Mouse (Mus musculus) lung, postnatal 0 days (tissue): ENCODE data around the gene Kif5c. TPM values are rescaled to one million over a fixed set of nuclear protein-coding genes. Genes with fewer than 3 reads are reported as not detected.

Source experiments
- ATAC-seq: fragments of 200-750 bp; cut with Nextera tagmentation; 2 replicates; pipeline ENCODE4 v1.8.0; 2017; ENCODE audit warnings: moderate library complexity
- DNase-seq: peaks from one replicate; pipeline ENCODE4 v3.0.0-alpha.2; 2016; ENCODE audit warnings: low spot score
- H3K27ac ChIP-seq: fragments of 300-500 bp; sonication (generic); 2 replicates; pipeline ENCODE4 v1.5.1; 2014; ENCODE audit warnings: antibody characterized with exemption, mild to moderate bottlenecking, low read length, mixed read lengths
- H3K27me3 ChIP-seq: fragments of 300-500 bp; sonication (generic); replicated peaks from 2 replicates; pipeline ENCODE4 v1.6.1; 2014; ENCODE audit warnings: low read length, mixed read lengths; ENCODE audit not compliant: insufficient read depth
- H3K36me3 ChIP-seq: fragments of 300-500 bp; sonication (generic); 2 replicates; pipeline ENCODE4 v1.6.1; 2014; ENCODE audit warnings: low read length, mixed read lengths; ENCODE audit not compliant: insufficient read depth
- H3K4me1 ChIP-seq: fragments of 300-500 bp; sonication (generic); 2 replicates; pipeline ENCODE4 v1.6.1; 2014; ENCODE audit warnings: antibody characterized with exemption, low read depth, low read length, mixed read lengths; ENCODE audit not compliant: insufficient read depth
- H3K4me2 ChIP-seq: fragments of 300-500 bp; sonication (generic); replicated peaks from 2 replicates; pipeline ENCODE4 v1.6.1; 2014; ENCODE audit warnings: low read depth, mild to moderate bottlenecking, low read length, moderate library complexity, mixed read lengths
- H3K4me3 ChIP-seq: fragments of 300-500 bp; sonication (generic); 2 replicates; pipeline ENCODE4 v1.5.1; 2014; ENCODE audit warnings: low read depth, low read length
- H3K9ac ChIP-seq: fragments of 300-500 bp; sonication (generic); replicated peaks from 2 replicates; pipeline ENCODE4 v1.6.1; 2014; ENCODE audit warnings: low read depth, mild to moderate bottlenecking
- H3K9me3 ChIP-seq: fragments of 300-500 bp; sonication (generic); 2 replicates; pipeline ENCODE4 v1.6.1; 2016; ENCODE audit warnings: low read length, mixed read lengths
- CTCF ChIP-seq: IDR thresholded peaks from 2 replicates; pipeline ENCODE4 v1.5.1; 2016; ENCODE audit warnings: antibody characterized with exemption, mild to moderate bottlenecking
- EP300 ChIP-seq: IDR thresholded peaks from 2 replicates; pipeline ENCODE4 v1.6.1; 2016; ENCODE audit warnings: antibody characterized with exemption, mild to moderate bottlenecking, control low read depth
- WGBS: fragments of 180-500 bp; shearing (Covaris S2); extraction: QIAGEN DNeasy Blood & Tissue Kit; methylation state at CpG from one replicate; pipeline ENCODE4 v1.1.7; 2014; 5-methylcytosine and 5-hydroxymethylcytosine counted together
- polyA plus RNA-seq: library from polyadenylated mRNA; unstranded; fragments of >200 nt; fragmentation: Nextera tagmentation; extraction: Ambion mirVana; gene quantifications from 2 replicates; pipeline ENCODE4 v1.2.1, GENCODE M21; 2015

Kif5c gene
- polyA plus RNA-seq, 1 experiment from 2014 or later = 0.17 TPM

DNA sequence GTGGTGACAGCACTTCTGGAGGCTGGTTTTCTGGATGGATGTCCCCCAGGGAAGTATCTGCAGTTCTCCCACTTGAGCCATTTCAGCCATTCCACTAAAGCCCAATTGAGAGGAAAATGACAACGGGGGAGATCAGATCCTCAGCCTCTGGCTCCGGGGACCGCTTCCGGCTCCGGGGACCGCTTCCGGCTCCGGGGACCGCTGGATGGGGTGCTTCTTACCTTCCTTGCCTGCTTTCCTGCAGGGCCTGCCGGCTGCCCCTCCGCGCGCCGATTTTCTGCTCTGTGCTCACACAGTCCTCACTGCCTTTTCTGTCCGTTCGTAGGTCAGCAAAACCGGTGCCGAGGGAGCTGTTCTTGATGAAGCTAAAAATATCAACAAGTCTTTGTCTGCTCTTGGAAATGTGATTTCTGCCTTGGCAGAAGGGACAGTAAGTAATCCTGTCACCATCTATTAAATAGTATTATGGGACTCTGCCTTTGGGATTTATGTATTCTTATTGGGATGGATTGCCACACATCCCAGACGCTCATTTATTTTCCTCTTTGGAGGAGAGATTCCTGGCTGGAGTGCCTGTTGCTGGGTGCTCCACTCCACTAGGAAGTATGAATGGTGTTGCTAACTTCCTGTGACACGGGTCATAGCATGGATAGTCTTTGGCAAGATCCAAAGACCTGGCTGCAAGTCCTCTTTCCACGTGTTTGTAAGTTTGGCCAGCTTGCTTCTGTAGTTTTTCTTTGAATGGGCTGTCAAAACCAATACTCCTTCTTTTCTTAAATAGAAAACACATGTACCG, 81.3 kb downstream of the Kif5c start:
- Histone ChIP-seq H3K27me3 (no peaks in the 10 kb centered on the region), H3K4me3 (no peak overlapping the region), H3K9me3 (no peaks in the 10 kb centered on the region), H3K36me3 (no peaks in the 10 kb centered on the region), H3K27ac (no peak overlapping the region), H3K9ac (no peak overlapping the region), H3K4me1 (no peaks in the 10 kb centered on the region), H3K4me2 (no peak overlapping the region)
- WGBS = 77% methylated on average over 22 of the region's 22 CpGs
- ATAC-seq = no peak
- DNase-seq = peak; percentile 59
- TF ChIP-seq CTCF = no peak
- TF ChIP-seq EP300 = no peak

GRCm38 (mm10) chr2:49710223-49710622, 91.1 kb downstream of the Kif5c start:
- H3K4me1 ChIP-seq = no peaks in the 10 kb centered on the region
- DNase-seq (no peak), ATAC-seq (peak; percentile 32; the same call in 1 of the 2 replicates)
- H3K36me3 ChIP-seq = no peaks in the 10 kb centered on the region
- H3K9ac ChIP-seq = no peak overlapping the region
- H3K4me2 ChIP-seq = no peak overlapping the region
- H3K9me3 ChIP-seq = no peaks in the 10 kb centered on the region
- 86% methylated on average over 3 of the region's 3 CpGs for WGBS
- no peak overlapping the region for H3K27ac ChIP-seq
- H3K4me3 ChIP-seq = no peak overlapping the region
- H3K27me3 ChIP-seq = no peaks in the 10 kb centered on the region
- TF ChIP-seq EP300 (no peak), CTCF (peak; percentile 57)

DNA sequence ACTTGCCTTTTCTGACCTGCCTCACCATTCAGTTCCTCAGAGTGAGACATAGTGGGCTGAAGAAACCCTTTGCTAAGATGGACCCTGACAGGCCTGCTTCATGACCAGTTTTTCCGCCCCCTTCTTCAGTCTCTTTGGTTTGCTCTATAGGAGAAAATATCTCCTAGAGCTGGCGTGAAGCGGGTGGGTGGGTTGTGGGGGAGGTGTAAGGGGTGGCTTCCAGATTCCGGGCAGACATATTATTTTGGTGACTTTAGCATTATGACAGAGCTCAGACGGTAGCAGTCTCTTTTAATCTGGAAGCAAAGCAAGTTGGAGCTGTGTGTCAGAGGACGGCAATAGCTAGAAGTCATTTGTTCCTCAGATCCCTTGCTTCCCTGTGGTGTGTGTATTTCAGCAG, 92.6 kb downstream of the Kif5c start:
- H3K27ac ChIP-seq = no peak overlapping the region
- no peak overlapping the region for H3K9ac ChIP-seq
- no peak overlapping the region for H3K4me2 ChIP-seq
- no peak for TF ChIP-seq EP300
- no peak for TF ChIP-seq CTCF
- H3K4me3 ChIP-seq = no peak overlapping the region
- H3K9me3 ChIP-seq = no peaks in the 10 kb centered on the region
- H3K4me1 ChIP-seq = no peaks in the 10 kb centered on the region
- no peak for DNase-seq
- no peak for ATAC-seq
- H3K27me3 ChIP-seq = no peaks in the 10 kb centered on the region
- H3K36me3 ChIP-seq = no peaks in the 10 kb centered on the region
- WGBS = 83% methylated on average over 6 of the region's 6 CpGs

GRCm38 (mm10) chr2:49712336-49712887, 93.3 kb downstream of the Kif5c start:
- H3K9ac ChIP-seq = no peak overlapping the region
- no peaks in the 10 kb centered on the region for H3K9me3 ChIP-seq
- ATAC-seq (no peak), DNase-seq (no peak)
- whole genome bisulfite sequencing = 61% methylated on average over 7 of the region's 7 CpGs
- TF ChIP-seq CTCF = peak; percentile 21; the same call in 1 of the 2 replicates
- TF ChIP-seq EP300 = no peak
- no peaks in the 10 kb centered on the region for H3K36me3 ChIP-seq
- H3K4me2 ChIP-seq = no peak overlapping the region
- H3K27ac ChIP-seq = no peak overlapping the region
- H3K27me3 ChIP-seq = no peaks in the 10 kb centered on the region
- no peaks in the 10 kb centered on the region for H3K4me1 ChIP-seq
- no peak overlapping the region for H3K4me3 ChIP-seq

GRCm38 (mm10) chr2:49716490-49716889, 97.4 kb downstream of the Kif5c start:
- H3K4me2 ChIP-seq = no peak overlapping the region
- no peak overlapping the region for H3K9ac ChIP-seq
- no peak for TF ChIP-seq CTCF
- TF ChIP-seq EP300 = no peak
- no peak for ATAC-seq
- no peaks in the 10 kb centered on the region for H3K36me3 ChIP-seq
- no peak overlapping the region for H3K4me3 ChIP-seq
- no peak overlapping the region for H3K27ac ChIP-seq
- H3K4me1 ChIP-seq = no peaks in the 10 kb centered on the region
- H3K9me3 ChIP-seq = no peaks in the 10 kb centered on the region
- 80% methylated on average over 7 of the region's 7 CpGs for WGBS
- no peaks in the 10 kb centered on the region for H3K27me3 ChIP-seq
- DNase-seq = no peak

DNA sequence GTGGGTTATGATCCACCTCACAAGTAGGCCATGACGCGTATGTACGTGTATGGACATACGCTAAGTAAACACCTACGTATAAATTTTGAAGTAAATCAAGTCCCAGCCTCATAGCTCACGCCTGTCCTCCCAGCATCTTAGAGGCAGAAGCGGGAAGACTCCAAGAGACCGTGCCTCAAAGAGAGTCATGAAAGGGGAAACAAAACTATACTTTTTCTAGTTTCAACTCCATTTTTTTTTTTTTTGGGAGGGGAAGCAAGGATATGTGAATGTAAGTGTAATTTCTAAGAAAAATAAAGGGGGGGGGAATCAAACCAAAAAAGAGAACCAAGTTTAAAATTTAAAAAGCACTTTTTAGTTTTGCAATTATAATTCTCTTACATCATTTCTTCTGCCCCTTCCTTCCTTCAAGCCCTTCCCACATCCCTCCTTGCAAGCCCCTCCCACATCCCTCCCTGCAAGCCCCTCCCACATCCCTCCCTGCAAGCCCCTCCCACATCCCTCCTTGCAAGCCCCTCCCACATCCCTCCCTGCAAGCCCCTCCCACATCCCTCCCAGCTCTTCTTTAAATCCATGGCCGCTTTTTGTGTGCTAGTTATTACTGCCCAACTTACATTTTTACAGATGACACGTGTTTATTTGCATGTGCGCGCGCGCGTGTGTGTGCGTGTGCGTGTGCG, 98.5 kb downstream of the Kif5c start:
- Histone ChIP-seq H3K27ac (no peak overlapping the region), H3K4me2 (no peak overlapping the region), H3K4me3 (no peak overlapping the region), H3K27me3 (no peaks in the 10 kb centered on the region), H3K9ac (no peak overlapping the region), H3K36me3 (no peaks in the 10 kb centered on the region), H3K9me3 (no peaks in the 10 kb centered on the region), H3K4me1 (no peaks in the 10 kb centered on the region)
- DNase-seq (no peak), ATAC-seq (no peak)
- WGBS = 90% methylated on average over 18 of the region's 18 CpGs
- TF ChIP-seq CTCF = no peak
- no peak for TF ChIP-seq EP300
